Mouse (Mus musculus): ENCODE measurements at regions not wholly inside any gene's neighbourhood (a gene's known extent, or its start where the extent isn't known, plus 50 kb on each side); places are given as distances from the start of the nearest gene placed in this dataset.

DNA sequence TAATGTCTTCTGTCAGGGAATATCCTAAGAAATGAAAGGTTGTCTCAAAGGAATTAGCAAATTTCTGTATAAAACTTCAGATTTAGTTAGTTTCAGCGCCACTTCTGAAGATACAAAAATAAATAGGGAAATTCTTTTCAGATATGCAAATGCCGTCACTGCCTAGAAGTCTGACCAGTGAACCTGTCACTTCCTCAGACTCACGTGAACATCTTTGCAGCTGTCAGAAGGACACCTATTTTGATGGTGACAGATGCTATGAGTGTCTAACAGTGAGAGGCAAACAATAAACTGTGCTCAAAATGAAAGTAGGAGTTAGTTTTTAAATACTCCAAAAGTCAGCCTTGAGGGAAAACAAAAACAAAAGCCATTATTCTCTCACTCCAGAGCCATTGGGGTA lies 57.5 kb upstream of the Igf1r start:
- in situ Hi-C loops (cut with MboI, MseI): no loop called here

DNA sequence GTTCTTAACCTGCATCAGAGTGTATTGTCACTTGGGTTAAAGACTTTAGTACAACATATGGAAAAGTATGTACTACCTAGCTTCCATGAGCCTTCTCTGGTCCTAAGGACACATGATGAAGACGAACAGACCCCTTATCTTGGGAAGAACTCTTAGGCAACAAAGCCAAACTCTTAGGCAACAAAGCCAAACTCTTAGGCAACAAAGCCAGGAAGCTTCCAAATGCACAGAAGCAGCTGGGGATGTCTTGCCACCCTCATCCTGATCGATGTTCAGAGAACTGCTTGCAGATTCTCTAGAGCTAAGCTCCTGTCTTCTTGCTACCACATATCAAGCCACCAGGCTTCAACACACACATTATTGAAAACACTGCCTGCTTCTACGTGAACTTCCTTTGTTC lies 59.7 kb upstream of the Igf1r start:
- in situ Hi-C loops (cut with MboI, MseI): no loop called here

DNA sequence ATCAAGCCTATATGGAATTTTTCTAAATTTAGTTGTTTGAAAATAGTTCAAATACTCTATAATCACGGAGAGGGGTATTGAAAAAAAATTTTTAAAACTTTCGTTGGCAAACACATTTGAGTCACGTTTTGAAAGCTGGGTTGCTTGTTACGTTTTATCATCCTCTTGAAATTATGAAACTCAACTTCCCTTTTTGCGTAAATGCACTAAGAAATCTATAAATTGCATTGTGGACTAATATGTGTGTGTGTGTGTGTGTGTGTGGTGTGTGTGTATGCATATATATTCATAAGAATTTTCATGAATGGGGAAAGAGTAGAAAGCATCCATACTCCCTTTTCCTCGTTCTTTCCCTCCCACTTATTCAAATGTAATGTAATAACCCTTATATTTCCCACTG lies 69.6 kb upstream of the Igf1r start:
- in situ Hi-C loops (cut with MboI, MseI): no loop called here

DNA sequence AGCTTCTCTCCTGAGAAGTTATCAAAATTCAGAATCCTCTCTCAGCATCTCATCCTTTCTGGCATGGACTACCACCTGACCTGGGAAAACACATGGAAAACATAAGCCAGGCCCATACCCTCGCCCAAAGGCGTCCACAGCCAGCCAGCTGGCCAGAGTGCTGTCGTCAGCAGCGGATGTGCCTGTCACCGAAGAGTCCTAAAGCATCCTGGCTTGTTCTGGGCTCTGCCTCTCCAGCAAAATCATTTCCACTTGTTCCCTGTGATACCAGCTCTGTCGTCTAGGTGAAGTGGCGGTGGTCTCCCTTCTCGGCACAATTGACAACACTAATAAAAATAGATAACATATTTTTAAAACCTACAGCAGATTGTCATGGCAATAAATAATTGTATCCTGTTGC lies 70.0 kb upstream of the Igf1r start:
- in situ Hi-C loops (cut with MboI, MseI): no loop called here

DNA sequence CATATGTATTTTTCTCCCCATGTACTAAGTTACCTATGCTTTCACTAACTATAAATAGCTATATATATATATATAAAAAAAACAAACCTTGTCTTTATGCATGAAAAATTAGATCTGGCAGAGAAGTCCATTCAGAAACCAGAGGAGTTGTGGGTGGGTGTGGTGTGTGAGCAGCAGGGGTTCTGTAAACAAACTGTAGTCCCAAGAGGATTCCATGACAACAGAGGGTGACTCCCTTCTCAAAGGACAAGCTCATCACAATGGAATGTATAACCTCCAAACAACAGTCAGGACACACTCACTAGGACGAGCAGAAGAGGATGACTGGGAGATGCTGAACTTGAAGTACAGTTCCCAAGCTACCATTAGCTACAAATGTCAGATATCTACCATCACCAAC lies 74.4 kb upstream of the Igf1r start:
- in situ Hi-C loops (cut with MboI, MseI): loop anchor here (5.0 kb wide), 1 partner anchor 39 kb away; no protein-coding TSS in a partner anchor

DNA sequence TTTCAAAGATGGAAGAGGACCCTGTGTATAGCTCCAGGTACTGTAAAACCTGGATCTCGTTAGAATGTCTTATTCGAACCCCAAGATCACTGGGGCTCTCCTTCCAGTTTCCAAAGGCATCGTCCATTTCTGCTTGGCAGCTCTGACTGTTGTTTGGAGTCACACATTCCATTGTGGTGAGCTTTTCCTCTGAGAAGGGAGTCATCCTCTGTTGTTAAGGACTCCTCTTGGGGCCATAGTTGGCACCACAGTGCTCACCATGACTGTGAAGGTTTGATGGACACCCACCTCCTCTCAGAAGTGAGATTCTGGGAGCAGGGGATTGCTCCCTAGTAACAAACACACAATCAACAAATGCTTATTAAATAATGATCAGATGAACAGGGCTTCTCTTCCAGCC lies 75.0 kb upstream of the Igf1r start:
- in situ Hi-C loops (cut with MboI, MseI): loop anchor here (5.0 kb wide), 1 partner anchor 40 kb away; no protein-coding TSS in a partner anchor

DNA sequence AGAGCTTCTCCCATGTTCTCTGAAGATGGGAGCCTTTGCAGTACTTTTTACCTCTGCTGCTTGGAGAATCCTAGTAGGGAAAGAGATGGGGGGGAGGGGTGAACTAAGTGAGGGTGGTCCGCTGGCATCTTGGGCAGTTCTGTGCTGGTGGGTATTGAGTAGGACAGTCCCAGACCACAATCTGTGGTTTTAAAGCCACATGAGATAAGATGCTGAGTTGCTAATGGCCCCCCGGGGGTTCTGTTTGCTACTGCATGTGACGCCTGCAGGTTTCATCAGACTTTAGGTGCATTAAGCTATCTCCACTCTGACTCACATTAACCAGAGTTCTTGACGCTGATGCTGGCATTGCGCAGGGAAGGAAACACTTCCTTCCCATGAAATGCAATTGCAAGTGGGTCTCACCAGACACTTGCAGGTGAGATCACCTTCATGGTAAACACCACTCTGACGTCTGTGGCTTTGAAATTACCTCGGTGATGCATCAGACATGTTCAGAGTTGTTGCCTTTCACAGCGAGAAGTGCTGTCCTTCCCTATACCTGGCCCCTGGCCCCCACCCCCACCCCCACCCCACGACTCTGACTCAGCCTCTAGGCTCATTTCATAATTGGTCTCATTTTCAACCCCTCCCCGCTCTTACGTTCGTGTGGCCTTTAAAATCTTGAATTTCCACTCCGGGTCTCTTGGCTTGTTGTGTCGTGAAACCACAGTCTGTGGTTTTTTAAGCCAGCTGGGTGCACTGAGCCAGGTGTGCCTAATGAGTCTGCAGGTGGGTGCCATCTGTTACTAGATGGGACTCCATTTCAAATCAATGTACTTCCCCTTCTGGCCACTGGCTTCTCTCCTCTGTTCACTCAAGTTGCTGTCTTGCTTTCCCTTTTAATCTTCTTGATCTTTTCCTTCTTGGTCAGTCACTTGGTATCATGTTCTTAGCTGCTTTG lies 94.8 kb upstream of the Synm start:
- in situ Hi-C loops (cut with MboI, MseI): no loop called here

DNA sequence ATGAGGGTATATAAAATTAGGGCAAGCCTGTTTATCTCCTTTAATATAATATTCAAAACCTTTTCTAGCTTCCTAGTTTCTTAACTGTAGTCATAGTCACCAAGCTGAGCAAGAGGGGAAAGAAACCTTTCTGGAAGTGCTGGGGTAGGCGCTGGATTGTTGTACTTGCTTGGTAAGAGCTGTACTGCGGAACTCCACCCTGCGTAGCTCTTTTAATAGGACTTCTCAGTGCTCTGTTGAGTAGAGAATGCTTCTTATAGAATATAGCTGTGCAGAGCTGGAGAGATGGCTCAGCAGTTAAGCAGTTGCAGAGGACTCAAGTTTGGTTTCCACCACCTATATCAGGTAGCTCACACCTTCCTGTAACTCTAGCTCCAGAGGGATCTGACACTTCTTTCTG lies 93.3 kb upstream of the Synm start:
- in situ Hi-C loops (cut with MboI, MseI): no loop called here

DNA sequence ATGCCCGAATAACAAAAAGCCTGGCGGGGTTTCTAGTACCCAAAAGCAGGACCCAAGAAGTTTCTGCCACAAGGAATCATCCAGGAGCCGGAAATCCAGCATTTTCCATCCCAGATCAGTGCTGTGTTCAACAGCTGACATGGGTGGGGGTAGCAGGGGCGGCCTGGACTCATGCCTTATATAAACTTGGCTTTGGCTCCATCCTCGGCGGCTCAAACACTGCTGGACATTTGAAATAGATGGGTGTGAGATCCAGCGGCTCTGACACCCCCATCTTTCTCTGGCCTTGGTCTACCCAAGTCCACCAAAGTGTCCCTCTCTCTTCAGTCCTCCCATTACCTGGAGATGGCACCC lies 89.9 kb upstream of the Synm start:
- in situ Hi-C loops (cut with MboI, MseI): no loop called here

DNA sequence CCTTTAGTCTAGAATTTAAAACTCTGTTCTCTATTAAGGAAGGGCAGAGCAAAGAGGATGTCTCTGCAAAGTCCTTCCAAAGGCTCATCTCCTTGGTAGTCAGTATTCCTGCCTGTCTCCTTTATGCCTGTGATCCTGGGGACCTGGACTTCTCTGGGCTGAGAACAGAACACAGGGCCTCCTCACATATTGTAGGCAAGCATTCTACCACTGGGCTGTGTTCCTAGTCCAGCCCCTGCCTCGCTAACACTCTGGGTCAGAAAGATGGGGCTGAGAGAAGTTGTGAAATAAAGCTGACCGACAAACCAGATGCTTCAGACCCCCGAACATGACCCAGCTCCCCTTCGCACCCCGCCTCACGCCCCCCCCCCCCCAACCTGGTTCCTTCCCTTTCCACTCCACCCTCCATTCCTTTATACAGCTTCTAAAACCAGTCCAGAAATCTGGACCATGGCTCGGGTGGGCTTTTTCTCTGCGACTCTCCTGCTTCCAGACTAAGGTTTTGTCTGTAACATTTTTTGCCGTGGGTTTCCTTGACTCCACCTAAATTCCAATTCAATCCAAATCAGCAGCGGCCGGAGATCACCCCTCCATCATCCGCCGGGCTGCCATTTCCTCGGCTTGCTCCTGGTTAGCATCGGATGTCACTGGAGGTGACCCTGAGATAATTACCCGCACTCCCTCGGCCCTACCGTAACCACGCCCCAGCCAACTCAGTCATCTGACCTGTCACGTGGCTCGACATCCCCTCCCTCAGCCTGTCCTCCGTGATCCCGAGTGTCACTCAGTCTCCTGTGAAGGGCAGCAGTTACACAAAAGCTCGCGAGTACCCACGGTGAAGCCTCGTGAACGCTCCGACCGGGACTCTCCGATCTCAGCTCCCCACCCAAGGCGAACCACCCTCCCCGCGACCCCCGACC lies 89.3 kb upstream of the Synm start:
- in situ Hi-C loops (cut with MboI, MseI): no loop called here

DNA sequence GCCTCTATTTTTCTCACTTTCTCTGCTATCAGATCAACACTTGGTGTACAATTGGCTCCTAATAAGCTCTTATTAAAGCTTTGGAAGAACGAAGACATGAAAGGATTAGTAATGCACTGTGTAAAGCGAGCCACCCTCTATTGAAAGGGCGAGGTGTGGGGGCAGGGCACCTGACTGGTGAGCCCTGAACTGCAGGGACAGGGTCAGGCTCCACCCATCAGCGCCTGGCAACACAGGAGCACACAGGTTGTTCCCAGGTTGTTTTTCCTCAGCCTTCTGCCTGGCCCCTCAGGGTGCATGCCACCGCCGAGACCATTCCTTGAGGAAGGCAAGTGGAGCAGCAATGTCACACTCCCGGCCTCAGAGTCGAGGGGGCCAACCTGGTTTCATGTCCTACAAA lies 87.3 kb upstream of the Synm start:
- in situ Hi-C loops (cut with MboI, MseI): no loop called here

DNA sequence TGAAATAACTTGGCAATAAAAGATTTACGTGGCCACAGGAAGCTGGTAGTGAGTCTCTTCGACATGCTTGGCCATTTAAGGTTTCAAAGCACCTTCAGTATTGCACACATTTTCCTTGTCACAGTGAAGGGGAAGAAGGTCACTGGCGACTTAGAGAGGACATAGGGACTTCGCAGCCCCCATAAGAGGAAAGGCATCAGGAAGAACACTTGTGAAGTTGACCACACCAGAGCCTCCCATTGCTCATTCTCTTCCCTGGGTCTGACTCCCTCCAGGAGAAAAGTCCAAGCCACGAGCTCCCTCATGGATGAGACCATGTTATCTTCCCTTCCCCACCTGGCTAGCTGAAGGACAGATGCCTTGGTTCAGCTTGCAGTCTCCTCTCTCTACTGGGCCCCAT lies 77.4 kb upstream of the Synm start:
- in situ Hi-C loops (cut with MboI, MseI): no loop called here

DNA sequence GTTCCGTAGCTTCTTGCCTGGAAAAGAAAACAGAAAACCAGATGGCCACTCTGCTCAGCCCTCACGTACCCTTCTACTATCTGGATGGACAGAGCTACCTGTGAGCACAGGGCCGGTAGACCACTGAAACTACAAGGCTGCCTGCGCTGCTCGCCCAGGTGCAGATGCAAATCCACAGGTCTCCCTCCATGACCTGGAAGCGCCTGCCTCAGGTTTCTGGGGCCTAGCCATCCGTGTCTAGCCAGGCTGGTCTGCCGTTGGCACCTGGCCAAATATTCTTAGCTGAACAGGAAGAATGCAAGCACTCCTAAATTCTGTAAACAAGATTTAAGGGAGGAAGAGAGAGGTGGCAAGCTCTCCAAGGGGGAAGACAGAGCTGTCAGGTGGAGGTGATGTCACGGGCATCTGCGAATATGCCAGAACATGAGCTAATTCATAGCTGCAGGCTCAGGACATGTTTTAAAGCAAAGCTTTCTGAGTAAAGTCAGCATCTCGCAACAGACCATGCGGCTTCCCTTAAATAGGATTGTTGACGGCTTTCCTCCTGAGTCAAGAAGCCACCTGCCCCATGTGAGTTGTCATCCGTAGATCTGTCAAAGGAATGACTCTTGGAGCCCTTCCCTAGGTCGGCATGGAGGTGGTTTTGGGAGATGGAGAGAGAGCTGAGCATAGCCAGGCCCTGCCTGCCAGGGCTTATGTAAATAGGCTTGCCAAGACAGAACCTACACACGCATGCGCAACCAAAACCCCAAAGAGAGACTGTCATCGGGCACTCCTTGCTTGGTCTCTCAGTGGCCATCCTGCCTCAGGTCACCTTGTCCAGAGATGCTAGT lies 76.8 kb upstream of the Synm start:
- in situ Hi-C loops (cut with MboI, MseI): no loop called here

DNA sequence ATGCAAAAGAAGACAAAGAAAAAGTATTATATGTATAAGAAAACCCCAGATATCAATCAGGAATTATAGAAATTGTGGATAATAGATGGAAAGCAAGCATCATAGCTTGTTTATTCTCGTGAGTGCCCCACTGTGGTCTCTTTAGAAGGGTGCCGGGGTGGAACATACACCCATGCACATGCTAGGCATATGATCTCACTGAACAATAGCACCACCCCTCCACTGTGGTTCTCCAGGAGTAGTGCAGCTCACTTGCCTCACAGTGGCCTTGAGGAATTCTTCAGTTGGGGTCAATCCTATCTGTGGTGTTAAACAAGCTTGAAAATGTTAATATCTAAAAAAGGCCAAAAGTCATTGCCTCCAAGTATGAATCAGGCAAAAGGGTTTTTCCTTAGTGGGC lies 72.2 kb upstream of the Synm start:
- in situ Hi-C loops (cut with MboI, MseI): no loop called here

DNA sequence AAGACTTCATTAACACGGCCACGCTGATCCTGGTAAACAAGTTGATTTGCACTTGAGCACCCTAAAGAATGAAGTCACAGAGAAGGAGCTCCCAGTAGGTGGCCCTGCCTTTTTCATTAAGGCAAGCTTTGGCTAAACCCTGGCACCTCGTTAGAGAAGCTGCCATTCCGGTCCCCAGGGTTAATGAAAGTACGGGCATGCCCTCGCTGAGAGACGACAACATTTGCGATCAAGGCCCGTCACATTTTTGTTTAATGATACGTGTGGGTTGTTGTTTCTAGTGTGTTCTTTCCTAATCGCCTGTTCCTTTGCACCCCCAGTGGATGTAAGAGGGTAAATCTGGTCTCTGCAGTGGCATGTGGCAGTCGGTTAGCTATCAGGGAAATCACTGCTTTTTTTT lies 67.8 kb upstream of the Synm start:
- in situ Hi-C loops (cut with MboI, MseI): no loop called here

DNA sequence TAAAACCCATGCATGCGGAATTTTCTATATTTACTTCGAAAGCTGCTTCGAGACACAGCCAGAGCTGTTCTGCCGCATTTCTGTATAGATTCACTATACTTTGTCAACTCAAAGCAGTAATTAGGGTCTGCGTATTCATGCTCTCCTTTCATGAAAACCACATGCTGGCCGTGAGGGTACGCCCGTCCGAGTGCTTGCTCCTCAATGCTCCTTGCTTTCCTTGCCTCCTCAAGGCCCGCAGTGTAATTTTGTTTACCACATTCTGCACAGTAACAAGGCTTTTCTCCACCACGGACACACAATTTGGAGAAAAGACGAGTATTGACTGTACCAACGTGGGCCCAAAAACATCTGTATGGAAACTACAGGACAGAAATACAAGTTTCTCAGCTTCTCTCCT lies 67.4 kb upstream of the Synm start:
- in situ Hi-C loops (cut with MboI, MseI): no loop called here

DNA sequence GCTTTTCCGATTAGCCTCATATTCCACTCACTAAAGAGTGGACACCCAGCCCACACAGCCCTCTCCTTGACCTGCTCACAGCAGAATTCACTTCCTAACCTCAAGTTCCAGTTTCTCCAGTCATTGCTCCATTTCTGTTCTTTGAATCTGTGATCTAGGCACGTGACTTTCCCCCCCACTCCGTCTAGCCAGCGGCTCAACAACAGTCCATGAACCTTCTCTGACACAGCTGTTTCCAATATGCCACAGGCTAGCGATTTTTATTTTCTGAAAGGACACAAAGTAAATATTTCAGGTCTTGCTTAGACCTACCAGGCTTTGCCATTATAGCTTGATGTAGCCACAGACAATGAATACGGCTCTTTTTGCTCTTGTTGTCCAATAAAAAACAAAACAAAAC lies 66.8 kb upstream of the Synm start:
- in situ Hi-C loops (cut with MboI, MseI): no loop called here

DNA sequence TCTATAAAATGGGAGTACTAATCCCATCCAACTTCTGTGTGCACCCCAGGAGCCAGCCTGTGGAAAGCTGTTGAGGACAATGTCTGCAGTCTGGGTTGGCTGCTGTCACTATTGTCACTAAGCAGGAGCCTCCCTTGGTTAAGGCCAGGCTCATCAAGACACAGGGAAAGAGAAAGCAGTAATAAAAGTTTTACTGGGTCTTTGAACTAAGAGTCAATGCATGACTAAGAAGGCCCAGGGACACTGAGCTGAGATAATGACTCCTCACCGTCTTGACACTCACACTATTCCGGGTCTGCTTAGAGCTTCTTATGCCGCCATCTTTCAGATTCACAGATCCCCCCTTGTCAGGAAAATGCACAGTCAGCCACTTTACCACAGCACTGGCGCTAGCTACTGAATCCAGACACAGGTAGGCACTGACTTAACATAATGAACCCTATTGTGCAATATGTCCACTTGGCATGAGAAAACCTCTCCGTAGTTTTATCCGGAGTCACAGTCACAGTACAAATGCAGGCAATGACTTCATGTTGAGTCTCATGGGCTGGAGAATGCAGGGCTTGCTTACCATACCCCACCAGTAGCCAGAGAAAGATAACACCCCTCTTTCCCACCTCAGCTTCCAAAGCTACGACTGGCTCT lies 66.2 kb upstream of the Synm start:
- in situ Hi-C loops (cut with MboI, MseI): no loop called here

DNA sequence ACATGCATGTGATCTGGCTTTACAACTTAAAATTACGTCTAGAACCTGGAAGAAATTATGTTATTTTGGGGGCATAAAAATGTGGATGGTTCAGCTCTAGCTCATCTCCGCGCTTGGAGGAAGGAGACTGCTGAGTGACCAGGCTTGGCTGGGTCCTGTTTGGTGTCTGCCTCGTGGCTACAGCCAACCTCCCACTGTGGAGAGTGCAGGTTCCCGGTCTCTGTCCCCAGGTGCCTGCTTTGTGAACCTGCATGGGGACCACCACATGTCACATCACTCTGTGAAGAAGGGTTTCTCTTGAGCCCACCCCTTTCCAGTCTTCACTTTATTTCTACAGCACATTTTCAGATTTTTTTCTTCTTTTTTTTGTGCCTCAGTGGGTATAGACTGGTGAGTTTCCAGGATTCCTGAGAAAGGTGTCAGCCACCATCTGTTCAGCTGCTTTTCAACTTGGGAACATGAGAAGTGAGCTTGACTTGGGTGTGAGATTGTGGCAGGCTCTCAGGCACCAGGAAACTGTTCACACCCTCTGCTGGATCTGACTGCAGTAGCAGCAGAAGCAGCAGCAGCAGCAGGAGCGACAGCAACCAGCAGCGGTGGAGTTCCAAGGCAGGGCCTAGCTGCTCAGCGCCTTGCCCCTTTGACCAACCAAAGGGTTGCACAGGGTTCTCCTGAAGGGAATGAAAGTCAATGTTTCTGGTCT lies 64.6 kb upstream of the Synm start:
- in situ Hi-C loops (cut with MboI, MseI): no loop called here

DNA sequence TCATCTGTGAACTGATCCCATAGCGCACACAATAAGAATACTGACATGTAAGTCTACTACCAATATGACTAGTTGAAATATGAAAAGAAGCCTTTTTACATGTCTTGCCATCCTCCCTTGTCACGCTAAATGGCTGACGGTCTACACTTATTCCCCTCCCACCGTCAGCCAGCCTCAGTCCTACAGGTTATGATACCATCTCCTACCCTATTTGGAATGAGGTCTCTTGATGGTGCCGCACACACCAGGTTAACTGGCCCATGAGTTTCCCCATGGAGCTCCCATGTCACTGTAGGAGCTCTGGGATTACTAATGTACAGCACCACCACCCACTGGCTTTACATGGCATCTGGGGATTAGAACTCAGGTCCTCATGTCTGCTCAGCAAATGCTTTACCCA lies 60.0 kb upstream of the Synm start:
- in situ Hi-C loops (cut with MboI, MseI): no loop called here

DNA sequence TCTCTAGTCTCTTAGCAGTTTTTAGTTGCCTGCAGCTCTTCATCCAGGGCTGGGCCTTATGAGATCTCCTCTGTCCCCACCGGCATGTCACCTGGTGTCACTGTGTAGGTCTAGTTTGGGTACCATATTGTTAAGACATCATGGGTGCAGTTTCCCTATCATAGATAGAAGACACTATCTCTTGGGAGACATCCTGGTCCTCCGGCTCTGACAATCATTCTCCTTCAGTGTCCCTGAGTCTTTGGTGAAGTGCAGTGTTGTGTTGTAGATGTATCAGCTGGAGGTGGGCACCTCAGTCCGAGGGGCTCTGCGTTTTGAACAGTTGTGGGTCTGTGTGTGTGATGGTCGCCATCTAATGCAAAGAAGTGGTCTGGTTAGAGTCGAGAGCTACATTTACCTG lies 58.0 kb upstream of the Synm start:
- in situ Hi-C loops (cut with MboI, MseI): no loop called here
